Mouse (Mus musculus) G1E (cell line): ENCODE measurements around the gene Larp1. TPM values are rescaled to one million over a fixed set of nuclear protein-coding genes. Genes with fewer than 3 reads are reported as not detected.

ENCODE experiments used
- ATAC-seq: 2 replicates; pipeline ENCODE4 v1.8.0; 2016; ENCODE audit warnings: mild to moderate bottlenecking; ENCODE audit not compliant: insufficient number of reproducible peaks, poor library complexity, low FRiP score, severe bottlenecking; ENCODE audit errors: extremely low read depth
- DNase-seq: peaks from one replicate; pipeline ENCODE4 v3.0.0; 2012; ENCODE audit warnings: low spot score
- H3K27me3 ChIP-seq: 2 replicates; pipeline ENCODE4 v1.6.1; 2012; ENCODE audit warnings: mild to moderate bottlenecking, low read length, inconsistent platforms; ENCODE audit not compliant: insufficient read depth
- H3K36me3 ChIP-seq: replicated peaks from 2 replicates; pipeline ENCODE3; 2012; ENCODE audit warnings: mild to moderate bottlenecking, inconsistent platforms
- H3K4me1 ChIP-seq: 2 replicates; pipeline ENCODE4 v1.6.1; 2012; ENCODE audit warnings: low read depth, low read length, inconsistent platforms, mixed read lengths; ENCODE audit not compliant: insufficient read depth
- H3K4me3 ChIP-seq: 2 replicates; pipeline ENCODE4 v1.5.1; 2012; ENCODE audit warnings: low read depth, mild to moderate bottlenecking, inconsistent platforms, low read length, moderate library complexity, mixed read lengths
- H3K9me3 ChIP-seq: replicated peaks from 2 replicates; pipeline ENCODE4 v1.6.1; 2012; ENCODE audit warnings: inconsistent platforms
- CTCF ChIP-seq: IDR thresholded peaks from 2 replicates; pipeline ENCODE4 v1.5.1; 2012; ENCODE audit warnings: low read depth, low read length, inconsistent platforms, mixed read lengths
- GATA1 ChIP-seq: IDR thresholded peaks from 2 replicates; pipeline ENCODE4 v1.6.1; 2012; ENCODE audit warnings: borderline replicate concordance, low read length, inconsistent platforms, mixed read lengths
- GATA2 ChIP-seq: IDR thresholded peaks from 2 replicates; pipeline ENCODE4 v1.6.1; 2012; ENCODE audit warnings: low read depth, low read length, inconsistent platforms, borderline replicate concordance
- POLR2AphosphoS5 ChIP-seq: IDR thresholded peaks from 2 replicates; pipeline ENCODE4 v1.6.1; 2012; ENCODE audit warnings: low read depth, low read length, inconsistent platforms; ENCODE audit not compliant: insufficient replicate concordance
- TAL1 ChIP-seq: conservative IDR thresholded peaks from 2 replicates; pipeline ENCODE4 v1.6.1; 2012; ENCODE audit warnings: low read depth, low read length, inconsistent platforms, mixed read lengths
- polyA plus RNA-seq: library from polyadenylated mRNA; stranded (reverse); fragments of >175 nt; gene quantifications from 2 replicates; pipeline ENCODE4 v1.2.3, GENCODE M21; 2012
- total RNA-seq, 2 experiments: library from RNA; stranded (forward) in 1 of 2; stranded (reverse) in 1 of 2; fragments of 200-1000 nt in 1 of 2; fragments of >200 nt in 1 of 2; fragmentation: Nextera tagmentation in 1 of 2; gene quantifications; 2 replicates each; pipeline ENCODE4 v1.2.3; 2014 to 2017

Larp1 gene
- total and polyA plus RNA-seq, 3 experiments, result 34.7 to 184 (median 123) TPM

- peak; percentile 52 for ATAC-seq
- TF ChIP-seq CTCF (no peak), TAL1 (no peak), GATA1 (no peak), GATA2 (no peak), POLR2AphosphoS5 (no peak)
- Histone ChIP-seq H3K36me3 (peaks cover 11% of the 10 kb centered on the region), H3K9me3 (no peaks in the 10 kb centered on the region), H3K4me1 (peaks cover 36% of the 10 kb centered on the region), H3K4me3 (peak overlapping the region; percentile 97), H3K27me3 (no peaks in the 10 kb centered on the region)
- DNase-seq, result peak; percentile 14
Observed at GRCm38 (mm10) chr11:58102581-58103343, 93.9 kb downstream of the Larp1 start.

GRCm38 (mm10) chr11:58103344-58103653 is 94.4 kb downstream of the Larp1 start:
- no peaks in the 10 kb centered on the region for H3K9me3 ChIP-seq
- H3K27me3 ChIP-seq, result no peaks in the 10 kb centered on the region
- H3K4me1 ChIP-seq, result peaks cover 41% of the 10 kb centered on the region
- no peak for ATAC-seq
- H3K4me3 ChIP-seq, result peak overlapping the region; percentile 97
- DNase-seq, result peak; percentile 36
- TF ChIP-seq GATA1 (no peak), CTCF (no peak), TAL1 (no peak), POLR2AphosphoS5 (no peak), GATA2 (no peak)
- peaks cover 16% of the 10 kb centered on the region for H3K36me3 ChIP-seq

- Histone ChIP-seq H3K27me3 (no peaks in the 10 kb centered on the region), H3K36me3 (peaks cover 21% of the 10 kb centered on the region), H3K4me3 (peak within 1 kb of the TSS; percentile 97), H3K9me3 (no peaks in the 10 kb centered on the region), H3K4me1 (peaks cover 46% of the 10 kb centered on the region)
- TF ChIP-seq CTCF (no peak), GATA2 (no peak), TAL1 (no peak), POLR2AphosphoS5 (no peak), GATA1 (no peak)
- DNase-seq (peak; percentile 96), ATAC-seq (peak; percentile 70)
Observed at GRCm38 (mm10) chr11:58103697-58104306, 94.9 kb downstream of the Larp1 start, which contains the start of gene Cnot8. TSS of gene Cnot8 (plus strand) at chr11:58104153.

GRCm38 (mm10) chr11:58104351-58104791 is 95.5 kb downstream of the Larp1 start:
- H3K4me1 ChIP-seq, result peaks cover 46% of the 10 kb centered on the region
- peaks cover 25% of the 10 kb centered on the region for H3K36me3 ChIP-seq
- H3K27me3 ChIP-seq, result no peaks in the 10 kb centered on the region
- DNase-seq (peak; percentile 33), ATAC-seq (no peak)
- H3K9me3 ChIP-seq, result no peaks in the 10 kb centered on the region
- TF ChIP-seq GATA2 (no peak), TAL1 (no peak)
- H3K4me3 ChIP-seq, result peak overlapping the region; percentile 97

- H3K36me3 ChIP-seq, result peaks cover 51% of the 10 kb centered on the region
- no peak for ATAC-seq
- TF ChIP-seq GATA2, result no peak
- no peak for TF ChIP-seq TAL1
- no peak for TF ChIP-seq GATA1
- TF ChIP-seq POLR2AphosphoS5, result no peak
- TF ChIP-seq CTCF, result no peak
- no peaks in the 10 kb centered on the region for H3K9me3 ChIP-seq
- DNase-seq, result no peak
- H3K4me3 ChIP-seq, result no peak overlapping the region
- H3K4me1 ChIP-seq, result peaks cover 41% of the 10 kb centered on the region
- no peaks in the 10 kb centered on the region for H3K27me3 ChIP-seq
Observed at GRCm38 (mm10) chr11:58107009-58107408, 98.1 kb downstream of the Larp1 start.

GRCm38 (mm10) chr11:58107664-58108337 is 98.9 kb downstream of the Larp1 start:
- DNase-seq, result no peak
- peaks cover 59% of the 10 kb centered on the region for H3K36me3 ChIP-seq

More at GRCm38 (mm10) chr11:58107664-58108337, 98.9 kb downstream of the Larp1 start:
- Histone ChIP-seq H3K4me3 (no peak overlapping the region), H3K27me3 (no peaks in the 10 kb centered on the region), H3K9me3 (no peaks in the 10 kb centered on the region), H3K4me1 (peaks cover 37% of the 10 kb centered on the region)
- TF ChIP-seq POLR2AphosphoS5, result no peak
- TF ChIP-seq CTCF, result no peak
- TF ChIP-seq GATA1, result no peak
- TF ChIP-seq TAL1, result no peak
- no peak for TF ChIP-seq GATA2
- ATAC-seq, result no peak

Other genes with a start within 250 kb of the Larp1 start
- 4.6 and 7.1 TPM in 2 replicates for gene Sap30l, start 207.4 kb upstream of the Larp1 start, total RNA-seq (2014; fragmentation: Nextera tagmentation)
- 43.4 and 70.0 TPM in 2 replicates for gene Sap30l, start 207.4 kb upstream of the Larp1 start, total RNA-seq (2017)
- 57.0 and 88.5 TPM in 2 replicates for gene Sap30l, start 207.4 kb upstream of the Larp1 start, polyA plus RNA-seq
- not detected in 2 replicates for gene Hand1, start 176.2 kb upstream of the Larp1 start, total RNA-seq (2014; fragmentation: Nextera tagmentation)
- 0.12 TPM in 1 of 2 replicates, not detected in the other for gene Hand1, start 176.2 kb upstream of the Larp1 start, total RNA-seq (2017)
- not detected in 2 replicates for gene Hand1, start 176.2 kb upstream of the Larp1 start, polyA plus RNA-seq
- gene Gm12248, start 84.1 kb downstream of the Larp1 start, total RNA-seq (2014; fragmentation: Nextera tagmentation), result 0.90 and 2.5 TPM in 2 replicates
- 0.76 TPM in 1 of 2 replicates, not detected in the other for gene Gm12248, start 84.1 kb downstream of the Larp1 start, total RNA-seq (2017)
- gene Gm12248, start 84.1 kb downstream of the Larp1 start, polyA plus RNA-seq, result 0.05 TPM in 1 of 2 replicates, not detected in the other
- 64.2 and 65.1 TPM in 2 replicates for gene Cnot8, start 95.1 kb downstream of the Larp1 start, total RNA-seq (2014; fragmentation: Nextera tagmentation)
- 111 and 126 TPM in 2 replicates for gene Cnot8, start 95.1 kb downstream of the Larp1 start, total RNA-seq (2017)
- 4.4 and 5.5 TPM in 2 replicates for gene Cnot8, start 95.1 kb downstream of the Larp1 start, polyA plus RNA-seq
- gene Gemin5, start 159.5 kb downstream of the Larp1 start, total RNA-seq (2014; fragmentation: Nextera tagmentation), result 43.9 and 61.6 TPM in 2 replicates
- 25.9 and 26.3 TPM in 2 replicates for gene Gemin5, start 159.5 kb downstream of the Larp1 start, total RNA-seq (2017)
- 14.6 and 19.6 TPM in 2 replicates for gene Gemin5, start 159.5 kb downstream of the Larp1 start, polyA plus RNA-seq
- 67.5 and 82.1 TPM in 2 replicates for gene Mrpl22, start 162.6 kb downstream of the Larp1 start, total RNA-seq (2014; fragmentation: Nextera tagmentation)
- gene Mrpl22, start 162.6 kb downstream of the Larp1 start, total RNA-seq (2017), result 72.6 and 81.6 TPM in 2 replicates
- gene Mrpl22, start 162.6 kb downstream of the Larp1 start, polyA plus RNA-seq, result 9.5 and 19.0 TPM in 2 replicates
- gene Igtp, start 190.5 kb downstream of the Larp1 start, total RNA-seq (2014; fragmentation: Nextera tagmentation), result 10.3 and 11.1 TPM in 2 replicates
- gene Igtp, start 190.5 kb downstream of the Larp1 start, total RNA-seq (2017), result 9.9 and 11.0 TPM in 2 replicates
- gene Igtp, start 190.5 kb downstream of the Larp1 start, polyA plus RNA-seq, result 1.2 and 1.4 TPM in 2 replicates
- 6.7 and 7.1 TPM in 2 replicates for gene Irgm2, start 190.6 kb downstream of the Larp1 start, total RNA-seq (2014; fragmentation: Nextera tagmentation)
- 6.0 and 6.3 TPM in 2 replicates for gene Irgm2, start 190.6 kb downstream of the Larp1 start, total RNA-seq (2017)
- gene Irgm2, start 190.6 kb downstream of the Larp1 start, polyA plus RNA-seq, result 0.18 and 0.30 TPM in 2 replicates